Mouse (Mus musculus) ES-Bruce4 (cell line): Measurements from ENCODE around the gene Smoc2.

ENCODE experiments used
- CTCF ChIP-seq: IDR thresholded peaks from one replicate; pipeline ENCODE4 v1.8.1; 2011; ENCODE audit warnings: low read depth, low read length
- EP300 ChIP-seq: IDR thresholded peaks from 2 replicates; pipeline ENCODE4 v1.6.1; 2011; ENCODE audit warnings: low read depth, low read length; ENCODE audit not compliant: insufficient read depth
- POLR2A ChIP-seq: IDR thresholded peaks from one replicate; pipeline ENCODE4 v1.8.1; 2011; ENCODE audit warnings: low read length; ENCODE audit not compliant: insufficient read depth

GRCm38 (mm10) chr17:14340736-14341135, 61.4 kb downstream of the Smoc2 start:
- TF ChIP-seq CTCF (no peak), POLR2A (no peak), EP300 (no peak)
